Mouse (Mus musculus): ENCODE data around the gene Sema5b. TPM values are rescaled to one million over a fixed set of nuclear protein-coding genes. Genes with fewer than 3 reads are reported as not detected.
A peak's percentile ranks its signal among the peaks of the same experiment; 100 is the strongest.

Sema5b gene
- polyA plus RNA-seq, 1 experiment from 2014 or later, result 40.8 TPM

DNA sequence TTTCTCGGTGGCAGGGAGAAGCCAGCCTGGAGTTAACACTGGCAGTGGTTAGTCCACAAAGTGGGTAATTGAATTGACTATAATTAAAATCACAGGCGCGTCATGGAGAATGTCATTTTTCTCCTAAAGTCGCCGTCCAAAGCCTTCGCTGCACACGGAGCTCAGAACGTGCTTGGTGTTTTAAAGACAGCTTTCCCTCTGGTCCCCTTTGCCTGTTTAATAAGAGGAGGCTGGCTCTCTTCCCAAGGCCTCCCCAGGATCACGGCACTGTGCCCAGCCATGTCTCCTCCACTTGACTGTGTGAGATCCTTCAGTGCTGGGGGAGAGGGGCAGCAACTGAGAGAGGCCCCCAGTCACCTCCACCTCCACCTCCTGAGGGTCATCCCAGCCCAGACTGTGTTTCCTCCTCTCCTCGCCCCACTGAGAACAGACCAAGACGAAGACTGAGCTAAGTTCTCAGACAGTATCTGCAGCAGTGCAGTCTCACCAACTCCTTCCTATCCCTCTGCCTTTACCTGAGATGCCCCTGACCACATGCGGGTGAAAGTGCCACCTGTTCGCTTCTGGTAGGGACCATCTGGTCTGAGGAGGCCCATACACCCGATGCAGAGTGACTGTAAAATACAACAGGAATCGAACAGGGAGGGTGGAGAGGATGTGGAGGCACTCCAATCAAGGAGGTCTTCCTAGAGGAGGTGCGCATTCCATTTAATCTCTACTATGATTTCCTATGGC lies 84.5 kb downstream of the Sema5b start:
- H3K36me3 ChIP-seq (ENCODE audit: poor library complexity, severe bottlenecking), result peaks cover 26% of the 10 kb centered on the region
- ATAC-seq, result peak; percentile 46
- no peak overlapping the region for H3K4me3 ChIP-seq
- no peak overlapping the region for H3K4me2 ChIP-seq
- H3K9ac ChIP-seq, result no peak overlapping the region
- peaks cover 40% of the 10 kb centered on the region for H3K4me1 ChIP-seq
- WGBS, result 59% methylated on average over 16 of the region's 16 CpGs
- no peaks in the 10 kb centered on the region for H3K9me3 ChIP-seq (replicated peaks)
- H3K27ac ChIP-seq, result peak overlapping the region; percentile 68
- H3K27me3 ChIP-seq, result no peaks in the 10 kb centered on the region

DNA sequence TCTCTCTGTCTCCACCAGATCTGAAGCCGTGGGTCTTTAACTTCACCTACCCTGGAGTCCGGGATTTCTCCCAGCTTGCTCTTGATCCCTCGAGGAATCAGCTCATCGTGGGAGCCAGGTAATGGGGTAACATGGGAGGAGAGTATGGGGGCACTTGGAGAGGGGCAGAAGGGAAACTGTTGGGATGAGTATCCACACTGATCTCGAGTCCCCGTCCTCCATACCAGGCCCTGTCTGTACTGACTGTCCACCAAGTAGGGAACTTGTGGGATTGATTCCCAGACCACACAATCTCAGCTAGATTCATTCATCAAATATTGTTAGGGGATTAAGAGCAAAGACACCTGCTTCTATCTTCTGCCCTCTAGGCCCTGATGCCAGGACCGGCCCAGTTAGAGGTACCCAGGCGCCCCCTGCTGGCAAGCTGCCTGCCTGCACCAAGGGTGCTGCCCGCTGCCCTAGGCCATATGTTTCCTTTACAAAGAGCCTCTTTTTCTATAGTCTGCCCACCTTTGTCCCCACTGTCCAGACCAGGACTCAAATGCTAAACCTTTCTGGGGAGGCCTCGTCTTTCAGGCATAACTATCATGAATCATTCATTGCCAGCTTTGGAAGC lies 87.2 kb downstream of the Sema5b start:
- no peaks in the 10 kb centered on the region for H3K9me3 ChIP-seq (replicated peaks)
- peaks cover 43% of the 10 kb centered on the region for H3K4me1 ChIP-seq
- ATAC-seq, result peak; percentile 68
- H3K27me3 ChIP-seq, result no peaks in the 10 kb centered on the region
- no peak overlapping the region for H3K9ac ChIP-seq
- H3K4me2 ChIP-seq, result no peak overlapping the region
- peak overlapping the region; percentile 21 for H3K27ac ChIP-seq
- no peak overlapping the region for H3K4me3 ChIP-seq
- peaks cover 48% of the 10 kb centered on the region for H3K36me3 ChIP-seq (ENCODE audit: poor library complexity, severe bottlenecking)
- 34% methylated on average over 10 of the region's 10 CpGs for WGBS

DNA sequence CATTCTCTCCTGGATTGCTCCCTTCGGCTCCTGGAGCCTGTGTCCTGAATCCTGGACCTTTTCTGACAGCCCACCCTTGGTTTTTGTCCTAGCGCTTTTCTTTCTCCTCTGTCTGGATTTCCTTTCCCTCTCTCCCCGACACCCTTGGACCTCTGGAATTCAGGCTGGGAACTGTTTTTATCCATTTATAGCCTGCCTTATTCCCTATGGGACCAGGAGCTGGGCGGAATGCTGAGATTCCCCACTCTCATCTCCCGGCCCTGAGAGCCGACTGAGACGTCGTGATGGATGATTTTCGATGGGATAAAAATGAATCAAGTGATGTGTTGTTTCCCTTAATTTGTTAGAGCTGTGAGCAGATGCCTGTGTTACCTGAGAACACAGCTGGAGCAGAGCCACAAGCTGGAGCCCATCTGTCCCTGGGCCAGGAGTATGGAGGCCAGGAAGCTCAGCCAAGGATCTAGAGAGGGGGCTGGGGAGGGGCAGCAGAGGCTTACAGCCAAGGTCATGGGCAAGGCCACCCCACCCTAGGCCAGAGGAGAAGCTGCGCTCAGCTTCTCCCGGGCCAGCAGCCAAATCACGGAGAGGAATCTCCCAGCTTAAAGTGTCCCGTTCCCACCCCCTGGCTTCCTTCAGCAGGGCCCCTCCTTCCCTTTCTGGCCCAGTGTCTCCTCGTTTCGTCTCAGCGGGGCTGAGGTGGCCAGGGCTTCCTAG lies 89.7 kb downstream of the Sema5b start:
- no peak for ATAC-seq
- peaks cover 22% of the 10 kb centered on the region for H3K4me1 ChIP-seq
- no peaks in the 10 kb centered on the region for H3K9me3 ChIP-seq (replicated peaks)
- WGBS, result 66% methylated on average over 16 of the region's 16 CpGs
- H3K9ac ChIP-seq, result no peak overlapping the region
- H3K27ac ChIP-seq, result peak overlapping the region; percentile 40; the same call in 1 of the 2 replicates
- H3K4me3 ChIP-seq, result no peak overlapping the region
- peaks cover 72% of the 10 kb centered on the region for H3K36me3 ChIP-seq (ENCODE audit: poor library complexity, severe bottlenecking)
- no peak overlapping the region for H3K4me2 ChIP-seq
- H3K27me3 ChIP-seq, result no peaks in the 10 kb centered on the region

DNA sequence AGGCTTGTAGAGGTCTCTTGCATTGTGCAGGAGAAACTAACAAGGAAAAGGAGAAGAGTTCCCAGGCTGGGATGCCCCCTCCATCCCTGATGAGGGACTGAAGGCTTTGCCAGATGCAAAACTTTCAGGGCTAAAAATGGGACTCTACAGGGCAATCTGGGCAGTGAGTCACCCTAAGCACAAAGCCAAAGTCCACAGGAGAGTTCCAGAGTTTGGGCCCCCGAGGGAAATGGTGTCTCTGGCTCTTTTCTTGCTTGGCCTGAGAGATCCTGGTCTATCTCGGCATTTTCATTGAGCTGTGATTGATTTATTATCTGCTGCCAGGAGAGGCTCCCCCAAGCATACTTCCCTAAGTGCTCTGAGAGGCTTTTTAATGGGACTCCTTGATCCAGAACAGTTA lies 92.1 kb downstream of the Sema5b start:
- H3K9me3 ChIP-seq (replicated peaks), result no peaks in the 10 kb centered on the region
- H3K27ac ChIP-seq, result no peak overlapping the region
- H3K4me2 ChIP-seq, result no peak overlapping the region
- no peak overlapping the region for H3K9ac ChIP-seq
- H3K27me3 ChIP-seq, result no peaks in the 10 kb centered on the region
- ATAC-seq, result no peak
- peaks cover 12% of the 10 kb centered on the region; the same call in 1 of the 2 replicates for H3K4me1 ChIP-seq
- H3K36me3 ChIP-seq (ENCODE audit: poor library complexity, severe bottlenecking), result peaks cover 86% of the 10 kb centered on the region
- WGBS, result 83% methylated on average over 2 of the region's 2 CpGs
- no peak overlapping the region for H3K4me3 ChIP-seq

DNA sequence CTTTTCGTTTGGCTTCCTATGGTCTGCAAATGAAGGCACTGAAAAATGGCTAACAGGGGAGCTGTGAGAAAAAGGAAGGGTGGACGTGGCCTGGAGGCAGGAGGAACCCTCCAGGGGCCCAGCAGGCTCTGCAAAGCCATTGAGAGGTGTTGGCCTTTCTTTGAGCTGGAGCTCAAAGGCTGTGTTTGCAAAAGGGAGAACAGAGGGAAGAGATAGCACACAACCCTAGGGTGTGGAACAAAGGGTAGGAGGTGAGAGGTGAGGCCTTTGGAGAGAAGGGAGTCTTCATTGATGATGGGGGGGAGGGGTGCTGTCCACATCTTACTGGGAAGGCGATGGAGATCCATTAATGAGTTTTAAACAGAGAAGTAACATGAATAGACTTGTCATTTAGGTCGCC lies 94.0 kb downstream of the Sema5b start:
- Histone ChIP-seq H3K27ac (no peak overlapping the region), H3K36me3 (ENCODE audit: poor library complexity, severe bottlenecking) (peaks cover 83% of the 10 kb centered on the region), H3K4me2 (no peak overlapping the region), H3K9ac (no peak overlapping the region), H3K9me3 (replicated peaks) (no peaks in the 10 kb centered on the region), H3K4me3 (no peak overlapping the region), H3K27me3 (no peaks in the 10 kb centered on the region), H3K4me1 (peaks cover 8% of the 10 kb centered on the region; the same call in 1 of the 2 replicates)
- ATAC-seq, result no peak
- 59% methylated on average over 4 of the region's 4 CpGs for WGBS

DNA sequence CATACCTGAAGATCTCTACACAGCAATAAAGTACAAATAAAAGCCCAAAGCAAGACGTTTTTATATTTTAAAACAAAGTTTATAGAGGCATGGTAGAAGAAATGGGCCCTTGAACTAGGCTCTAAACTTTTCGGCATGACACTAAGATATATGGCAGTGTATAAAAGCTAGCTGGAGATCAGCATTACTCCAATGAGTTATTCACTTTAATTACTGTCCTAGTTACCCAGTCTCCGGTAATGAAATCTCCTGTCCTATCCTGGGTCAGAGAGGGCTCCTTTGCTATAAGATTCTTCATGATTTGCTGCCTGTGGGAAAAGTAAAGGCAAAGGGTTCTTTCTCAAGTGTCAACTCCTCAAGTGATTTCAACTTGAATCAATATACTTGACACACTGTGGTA lies 98.6 kb downstream of the Sema5b start:
- Histone ChIP-seq H3K27ac (no peak overlapping the region), H3K4me3 (no peak overlapping the region), H3K36me3 (ENCODE audit: poor library complexity, severe bottlenecking) (peaks cover 44% of the 10 kb centered on the region), H3K9ac (no peak overlapping the region), H3K9me3 (replicated peaks) (no peaks in the 10 kb centered on the region), H3K4me1 (no peaks in the 10 kb centered on the region), H3K4me2 (no peak overlapping the region), H3K27me3 (no peaks in the 10 kb centered on the region)
- 85% methylated on average over 3 of the region's 3 CpGs for WGBS
- ATAC-seq, result no peak

DNA sequence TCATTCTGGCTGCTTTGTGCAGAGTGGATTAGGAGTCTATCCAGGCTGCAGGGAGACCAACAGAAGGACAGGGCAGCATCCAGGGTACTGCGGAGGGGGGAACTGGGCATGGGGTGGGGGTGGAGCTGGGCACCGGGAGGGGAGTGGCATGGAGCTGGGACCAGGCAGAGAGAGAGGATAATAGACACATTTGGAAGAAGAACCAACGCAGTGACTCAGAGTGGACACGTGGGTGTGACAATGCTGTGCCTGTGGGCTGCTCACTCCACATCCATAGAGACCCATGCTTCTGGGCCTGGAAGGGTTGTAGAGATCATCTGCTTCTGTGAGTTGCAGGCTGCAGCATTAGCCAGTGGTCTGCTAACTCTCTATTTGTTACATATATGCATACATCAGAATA lies 107.9 kb downstream of the Sema5b start:
- Histone ChIP-seq H3K27me3 (no peaks in the 10 kb centered on the region), H3K36me3 (ENCODE audit: poor library complexity, severe bottlenecking) (peaks cover 80% of the 10 kb centered on the region)
- 81% methylated on average over 4 of the region's 4 CpGs for WGBS

DNA sequence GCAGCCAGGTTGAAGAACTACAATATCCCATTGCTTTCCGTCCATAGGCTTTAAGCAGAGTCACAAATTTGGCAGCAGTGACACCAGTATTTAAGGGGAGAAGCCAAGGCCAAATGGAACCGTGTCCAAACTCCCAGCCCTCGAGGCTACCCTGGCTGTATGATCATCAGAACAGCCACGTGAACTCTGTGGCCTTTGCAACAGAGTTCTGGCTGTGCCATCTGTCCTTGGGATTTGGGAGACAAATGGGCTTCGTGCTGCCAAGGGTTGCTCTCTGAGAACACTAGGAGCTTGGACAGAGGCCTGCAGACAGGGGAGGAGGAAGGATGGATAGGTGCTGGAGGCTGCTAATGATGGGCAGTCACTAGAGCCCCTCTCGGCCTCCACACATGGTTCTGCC lies 111.3 kb downstream of the Sema5b start:
- Histone ChIP-seq H3K27me3 (no peaks in the 10 kb centered on the region), H3K27ac (no peak overlapping the region), H3K9ac (no peak overlapping the region), H3K36me3 (ENCODE audit: poor library complexity, severe bottlenecking) (peaks cover 73% of the 10 kb centered on the region), H3K4me3 (no peak overlapping the region), H3K4me1 (peaks cover 19% of the 10 kb centered on the region; the same call in 1 of the 2 replicates), H3K9me3 (replicated peaks) (no peaks in the 10 kb centered on the region), H3K4me2 (no peak overlapping the region)
- WGBS, result 73% methylated on average over 6 of the region's 6 CpGs
- ATAC-seq, result no peak

More for the DNA sequence above, 107.9 kb downstream of the Sema5b start:
- Histone ChIP-seq H3K4me3 (no peak overlapping the region), H3K4me1 (peaks cover 14% of the 10 kb centered on the region; the same call in 1 of the 2 replicates), H3K9ac (no peak overlapping the region), H3K27ac (no peak overlapping the region), H3K4me2 (no peak overlapping the region), H3K9me3 (replicated peaks) (no peaks in the 10 kb centered on the region)
- ATAC-seq, result no peak

DNA sequence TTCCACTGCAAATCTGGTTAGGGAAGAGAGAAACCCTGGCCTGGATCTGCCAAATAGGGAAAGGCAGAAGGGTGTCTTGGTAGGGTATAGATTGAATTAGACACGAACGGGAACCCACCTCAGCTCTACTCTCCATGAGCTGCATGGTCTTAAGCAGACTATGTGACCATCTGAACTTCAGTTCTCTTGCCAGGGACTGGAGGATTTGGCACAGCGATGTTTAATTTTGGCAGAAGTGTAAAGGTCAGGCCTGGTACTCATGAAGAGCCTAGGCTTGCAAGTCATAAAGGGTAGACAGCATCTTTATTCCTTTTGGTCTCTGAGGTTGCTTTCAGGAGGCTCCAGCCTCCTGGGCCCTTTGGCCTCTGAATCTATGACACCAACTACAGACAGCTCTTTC lies 111.8 kb downstream of the Sema5b start:
- no peak overlapping the region for H3K27ac ChIP-seq
- H3K4me3 ChIP-seq, result no peak overlapping the region
- no peak for ATAC-seq
- peaks cover 73% of the 10 kb centered on the region for H3K36me3 ChIP-seq (ENCODE audit: poor library complexity, severe bottlenecking)
- no peaks in the 10 kb centered on the region for H3K9me3 ChIP-seq (replicated peaks)
- 94% methylated on average over 3 of the region's 3 CpGs for WGBS
- H3K4me2 ChIP-seq, result no peak overlapping the region
- peaks cover 19% of the 10 kb centered on the region; the same call in 1 of the 2 replicates for H3K4me1 ChIP-seq
- H3K27me3 ChIP-seq, result no peaks in the 10 kb centered on the region
- no peak overlapping the region for H3K9ac ChIP-seq

DNA sequence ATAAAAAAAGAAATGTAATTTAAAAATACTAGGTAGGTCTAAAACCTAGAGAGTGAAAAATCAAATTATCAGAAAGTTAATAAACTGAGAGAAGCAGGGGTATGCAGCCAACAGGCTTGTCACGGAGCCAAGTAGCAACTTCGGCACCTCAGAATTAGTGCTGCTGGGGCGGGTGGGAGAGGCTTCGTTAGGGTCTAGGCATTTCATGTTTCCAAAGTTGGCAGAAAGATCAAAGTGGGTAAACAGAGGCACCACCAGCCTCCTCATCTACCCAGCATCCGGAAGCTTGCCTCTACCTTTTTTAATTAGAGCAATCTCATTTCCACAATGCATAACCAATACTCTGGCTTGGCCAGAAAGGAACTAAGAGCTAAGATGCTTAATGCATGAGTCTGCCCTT lies 113.0 kb downstream of the Sema5b start:
- Histone ChIP-seq H3K27ac (no peak overlapping the region), H3K36me3 (ENCODE audit: poor library complexity, severe bottlenecking) (peaks cover 69% of the 10 kb centered on the region), H3K4me1 (peaks cover 19% of the 10 kb centered on the region; the same call in 1 of the 2 replicates), H3K4me3 (no peak overlapping the region), H3K4me2 (no peak overlapping the region), H3K27me3 (0 out of 2 replicates have a peak, but pooled peaks cover 3% of the 10 kb centered on the region), H3K9me3 (replicated peaks) (no peaks in the 10 kb centered on the region), H3K9ac (no peak overlapping the region)
- no peak for ATAC-seq
- 67% methylated on average over 5 of the region's 5 CpGs for WGBS

DNA sequence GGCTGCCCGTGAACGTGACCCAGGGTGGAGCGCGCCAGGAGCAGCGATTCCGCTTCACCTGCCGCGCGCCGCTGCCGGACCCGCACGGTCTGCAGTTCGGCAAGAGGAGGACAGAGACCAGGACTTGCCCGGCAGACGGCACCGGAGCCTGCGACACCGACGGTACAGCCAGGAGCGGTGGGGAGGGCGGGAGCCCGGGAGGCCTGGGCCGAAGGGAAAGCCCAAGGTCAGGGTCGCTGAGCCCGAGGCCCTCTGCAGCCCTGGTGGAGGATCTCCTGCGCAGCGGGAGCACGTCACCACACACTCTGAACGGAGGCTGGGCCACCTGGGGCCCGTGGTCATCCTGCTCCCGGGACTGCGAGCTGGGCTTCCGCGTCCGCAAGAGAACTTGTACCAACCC lies 119.3 kb downstream of the Sema5b start:
- peak overlapping the region; percentile 33 for H3K4me2 ChIP-seq
- no peaks in the 10 kb centered on the region for H3K9me3 ChIP-seq (replicated peaks)
- no peaks in the 10 kb centered on the region for H3K4me1 ChIP-seq
- 32% methylated on average over 36 of the region's 36 CpGs for WGBS
- ATAC-seq, result no peak
- H3K9ac ChIP-seq, result no peak overlapping the region
- H3K27ac ChIP-seq, result no peak overlapping the region
- H3K27me3 ChIP-seq, result peaks cover 15% of the 10 kb centered on the region
- H3K36me3 ChIP-seq (ENCODE audit: poor library complexity, severe bottlenecking), result peaks cover 89% of the 10 kb centered on the region
- H3K4me3 ChIP-seq, result peak overlapping the region; percentile 10

DNA sequence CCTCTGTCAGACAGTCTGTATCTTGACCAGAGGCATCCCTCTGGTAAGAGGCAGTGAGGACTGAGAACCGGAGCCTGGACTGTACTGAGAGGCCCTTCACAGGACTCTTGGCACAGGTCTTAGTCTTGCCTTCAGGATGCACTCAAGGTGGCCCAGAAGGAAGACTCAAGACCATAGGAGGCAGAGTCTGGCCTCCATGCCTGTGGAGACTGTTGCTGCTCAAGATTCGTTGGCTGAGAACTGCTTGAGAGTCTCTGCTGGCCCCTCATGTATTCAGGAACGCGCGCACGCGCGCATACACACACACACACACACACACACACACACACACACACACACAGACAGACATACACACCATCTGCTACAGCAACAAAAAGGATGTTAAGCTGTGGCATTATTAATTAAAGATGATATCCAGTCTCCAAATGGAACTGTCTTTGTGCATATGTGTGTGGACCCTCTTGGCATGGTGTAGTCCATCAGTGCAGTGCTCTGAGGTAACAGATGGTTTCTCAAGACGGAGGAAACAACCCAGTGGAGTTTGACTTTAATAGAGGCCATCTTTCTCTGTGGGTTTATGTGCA lies 123.0 kb downstream of the Sema5b start:
- H3K4me2 ChIP-seq, result no peak overlapping the region
- H3K4me3 ChIP-seq, result no peak overlapping the region
- 0 out of 2 replicates have a peak, but pooled peaks have one; percentile 54 for ATAC-seq
- H3K27ac ChIP-seq, result 0 out of 2 replicates have a peak overlapping the region, but pooled peaks have one; percentile 20
- 89% methylated on average over 9 of the region's 9 CpGs for WGBS
- H3K9ac ChIP-seq, result no peak overlapping the region
- peaks cover 12% of the 10 kb centered on the region for H3K27me3 ChIP-seq
- H3K4me1 ChIP-seq, result no peaks in the 10 kb centered on the region
- H3K36me3 ChIP-seq (ENCODE audit: poor library complexity, severe bottlenecking), result peaks cover 61% of the 10 kb centered on the region
- H3K9me3 ChIP-seq (replicated peaks), result no peaks in the 10 kb centered on the region

All from forebrain, embryonic 13.5 days (tissue).